ENCODE assay signal across 23 mouse cellular contexts in genomic region chr11:100819626-100820025, GRCm38 (mm10). TPM values are rescaled to one million over a fixed set of nuclear protein-coding genes. Genes with fewer than 3 reads are reported as not detected.
DNase-seq lines count a peak whose midpoint lies in the region; ATAC-seq lines count a peak whose summit lies in the region.
"Had no signal": no experiment of that assay in that cellular context is flagged by ENCODE, and none has a peak within 500 bp of the region (broad histone marks: within the 10 kb centered on the region; RNA-seq: fewer than 3 reads in every experiment).

No protein-coding gene starts in this region.

- H3K36me3 ChIP-seq in embryonic facial prominence, embryonic 15.5 days: no peaks in the 10 kb centered on the region
- H3K36me3 ChIP-seq in liver, embryonic 13.5 days: no peaks in the 10 kb centered on the region
- no peaks in the 10 kb centered on the region for H3K36me3 ChIP-seq in hindbrain, embryonic 11.5 days (ENCODE audit: control insufficient read depth, insufficient read depth, low read length)
- H3K36me3 ChIP-seq: forebrain, embryonic 10.5 days; hindbrain, embryonic 12.5 days; neural tube, embryonic 12.5 days had no signal

- H3K4me2 ChIP-seq in embryonic facial prominence, embryonic 15.5 days (replicated peaks): no peak overlapping the region
- H3K4me2 ChIP-seq in liver, embryonic 13.5 days: peak overlapping the region; percentile 47; the same call in 1 of the 2 replicates
- no peak overlapping the region for H3K4me2 ChIP-seq in hindbrain, embryonic 11.5 days (replicated peaks; ENCODE audit: low read depth, low read length)
- H3K4me2 ChIP-seq: hindbrain, embryonic 12.5 days; neural tube, embryonic 12.5 days had no signal

- no peaks in the 10 kb centered on the region; the same call in 1 of the 2 replicates for H3K27me3 ChIP-seq in embryonic facial prominence, embryonic 15.5 days
- no peaks in the 10 kb centered on the region for H3K27me3 ChIP-seq in liver, embryonic 13.5 days
- no peaks in the 10 kb centered on the region for H3K27me3 ChIP-seq in hindbrain, embryonic 11.5 days (ENCODE audit: control insufficient read depth, insufficient read depth, low read length)
- H3K27me3 ChIP-seq: hindbrain, embryonic 12.5 days; neural tube, embryonic 12.5 days had no signal

- intact Hi-C loops in gastrocnemius, postnatal 14 days (cut with DNase I; ENCODE audit: low total_unique reads): no loop called here

- 46% methylated on average over 16 of the region's 16 CpGs for WGBS in embryonic facial prominence, embryonic 15.5 days
- 28% methylated on average over 16 of the region's 16 CpGs for WGBS in liver, embryonic 13.5 days (ENCODE audit: insufficient replicate concordance)
- 94% methylated on average over 16 of the region's 16 CpGs for WGBS in hindbrain, embryonic 11.5 days

- no peak overlapping the region for H3K9ac ChIP-seq in embryonic facial prominence, embryonic 15.5 days
- H3K9ac ChIP-seq in liver, embryonic 13.5 days: no peak overlapping the region; the same call in 1 of the 2 replicates
- no peak overlapping the region for H3K9ac ChIP-seq in hindbrain, embryonic 11.5 days (ENCODE audit: low read depth, low read length)
- H3K9ac ChIP-seq: hindbrain, embryonic 12.5 days; neural tube, embryonic 12.5 days had no signal

- DNase-seq in gastrocnemius, postnatal 14 days: peak; percentile 38
- no peak for DNase-seq in gastrocnemius, adult 8-10 months (ENCODE audit: low spot score in 2 of 2)
- DNase-seq in liver, embryonic 13.5 days: peak; percentile 27
- DNase-seq in thymus, postnatal 0 days (ENCODE audit: low spot score): peak; percentile 86
- DNase-seq in urinary bladder, postnatal 36 days (ENCODE audit: low spot score in 2 of 2): no peak
- no peak for DNase-seq in kidney, postnatal 36 days
- DNase-seq in hindbrain, embryonic 11.5 days (ENCODE audit: low spot score): no peak
- DNase-seq: cerebellum, adult 9-11 months; kidney, postnatal 14 days; lung, adult 2 months had no signal

- no peak overlapping the region for H3K4me3 ChIP-seq in embryonic facial prominence, embryonic 15.5 days (replicated peaks)
- H3K4me3 ChIP-seq in liver, embryonic 13.5 days (replicated peaks): no peak overlapping the region
- no peak overlapping the region for H3K4me3 ChIP-seq in hindbrain, embryonic 11.5 days (ENCODE audit: low read depth, low read length)
- H3K4me3 ChIP-seq: forebrain, embryonic 10.5 days; hindbrain, embryonic 12.5 days; neural tube, embryonic 12.5 days had no signal

- ATAC-seq in embryonic facial prominence, embryonic 15.5 days (ENCODE audit: insufficient number of reproducible peaks, low FRiP score, low TSS enrichment, low read depth): no peak
- peak; percentile 60 for ATAC-seq in liver, embryonic 13.5 days (ENCODE audit: low read depth)
- no peak for ATAC-seq in hindbrain, embryonic 11.5 days (ENCODE audit: low FRiP score)
- ATAC-seq: activated CD4-positive, CD25-positive, alpha-beta regulatory T cell, adult 4 months; intestine, postnatal 0 days; midbrain, embryonic 16.5 days had no signal

- no peaks in the 10 kb centered on the region for H3K9me3 ChIP-seq in embryonic facial prominence, embryonic 15.5 days (replicated peaks)
- no peaks in the 10 kb centered on the region for H3K9me3 ChIP-seq in liver, embryonic 13.5 days (replicated peaks)
- no peaks in the 10 kb centered on the region for H3K9me3 ChIP-seq in hindbrain, embryonic 11.5 days (ENCODE audit: control insufficient read depth, low read length)
- H3K9me3 ChIP-seq: forebrain, embryonic 10.5 days; hindbrain, embryonic 12.5 days; neural tube, embryonic 12.5 days had no signal

- H3K27ac ChIP-seq in embryonic facial prominence, embryonic 15.5 days (replicated peaks): 0 out of 2 replicates have a peak overlapping the region, but pooled peaks have one; percentile 58
- H3K27ac ChIP-seq in liver, embryonic 13.5 days: peak overlapping the region; percentile 74
- no peak overlapping the region for H3K27ac ChIP-seq in hindbrain, embryonic 11.5 days (ENCODE audit: low read depth, low read length)
- H3K27ac ChIP-seq: forebrain, embryonic 10.5 days; hindbrain, embryonic 12.5 days; macrophage; neural tube, embryonic 12.5 days had no signal

- peaks cover 30% of the 10 kb centered on the region for H3K4me1 ChIP-seq in embryonic facial prominence, embryonic 15.5 days
- peaks cover 94% of the 10 kb centered on the region for H3K4me1 ChIP-seq in liver, embryonic 13.5 days (replicated peaks)
- H3K4me1 ChIP-seq in hindbrain, embryonic 11.5 days (replicated peaks; ENCODE audit: control insufficient read depth, insufficient read depth, low read length): no peaks in the 10 kb centered on the region

RNA-seq across cellular contexts. Expression of gene Stat5b, which starts 30.9 kb away (rescaled TPM):
- 100 to 1,000 TPM in 1 of 2 experiments, 10 to 100 TPM in 1; 100.0 to 110 TPM for total RNA-seq in gastrocnemius, postnatal 14 days (2021)
- total RNA-seq in gastrocnemius, adult 8-10 months (2022): 100 to 1,000 TPM; 136 to 186 (median 155) TPM
- polyA plus RNA-seq in embryonic facial prominence, embryonic 15.5 days (2015; fragmentation: Nextera tagmentation; extraction: Ambion mirVana): 24.9 and 25.3 TPM in 2 replicates
- polyA plus RNA-seq in liver, embryonic 13.5 days (2015; fragmentation: Nextera tagmentation; extraction: Ambion mirVana): 21.1 and 23.8 TPM in 2 replicates
- polyA plus RNA-seq in thymus, postnatal 0 days (2015; fragmentation: Nextera tagmentation; extraction: Ambion mirVana): 99.6 and 105 TPM in 2 replicates
- polyA plus RNA-seq in hindbrain, embryonic 11.5 days (2014; fragmentation: Nextera tagmentation; extraction: Ambion mirVana): 13.4 and 14.8 TPM in 2 replicates

RNA-seq across cellular contexts. Expression of gene Stat5a, which starts 39.5 kb away (rescaled TPM):
- total RNA-seq in gastrocnemius, postnatal 14 days (2021): 10 to 100 TPM; 17.9 to 21.5 TPM
- total RNA-seq in gastrocnemius, adult 8-10 months (2022): 10 to 100 TPM; 10.9 to 16.8 (median 11.0) TPM
- polyA plus RNA-seq in embryonic facial prominence, embryonic 15.5 days (2015; fragmentation: Nextera tagmentation; extraction: Ambion mirVana): 9.7 and 10.4 TPM in 2 replicates
- 11.1 and 14.6 TPM in 2 replicates for polyA plus RNA-seq in liver, embryonic 13.5 days (2015; fragmentation: Nextera tagmentation; extraction: Ambion mirVana)
- 61.2 and 62.7 TPM in 2 replicates for polyA plus RNA-seq in thymus, postnatal 0 days (2015; fragmentation: Nextera tagmentation; extraction: Ambion mirVana)
- 1.4 and 1.8 TPM in 2 replicates for polyA plus RNA-seq in hindbrain, embryonic 11.5 days (2014; fragmentation: Nextera tagmentation; extraction: Ambion mirVana)

RNA-seq across cellular contexts. Expression of gene Ghdc, which starts 48.9 kb away (rescaled TPM):
- 1 to 10 TPM; 5.6 to 7.1 TPM for total RNA-seq in gastrocnemius, postnatal 14 days (2021)
- 1 to 10 TPM; 4.3 to 8.2 (median 5.7) TPM for total RNA-seq in gastrocnemius, adult 8-10 months (2022)
- 7.2 and 9.2 TPM in 2 replicates for polyA plus RNA-seq in embryonic facial prominence, embryonic 15.5 days (2015; fragmentation: Nextera tagmentation; extraction: Ambion mirVana)
- 1.4 and 2.4 TPM in 2 replicates for polyA plus RNA-seq in liver, embryonic 13.5 days (2015; fragmentation: Nextera tagmentation; extraction: Ambion mirVana)
- 2.4 and 2.7 TPM in 2 replicates for polyA plus RNA-seq in thymus, postnatal 0 days (2015; fragmentation: Nextera tagmentation; extraction: Ambion mirVana)
- 1.1 and 2.1 TPM in 2 replicates for polyA plus RNA-seq in hindbrain, embryonic 11.5 days (2014; fragmentation: Nextera tagmentation; extraction: Ambion mirVana)

RNA-seq across cellular contexts. Expression of gene Hcrt, which starts 56.9 kb away (rescaled TPM):
- not detected for total RNA-seq in gastrocnemius, postnatal 14 days (2021)
- total RNA-seq in gastrocnemius, adult 8-10 months (2022): not detected
- not detected in 2 replicates for polyA plus RNA-seq in embryonic facial prominence, embryonic 15.5 days (2015; fragmentation: Nextera tagmentation; extraction: Ambion mirVana)
- polyA plus RNA-seq in liver, embryonic 13.5 days (2015; fragmentation: Nextera tagmentation; extraction: Ambion mirVana): not detected in 2 replicates
- polyA plus RNA-seq in thymus, postnatal 0 days (2015; fragmentation: Nextera tagmentation; extraction: Ambion mirVana): 0.34 and 0.54 TPM in 2 replicates
- polyA plus RNA-seq in hindbrain, embryonic 11.5 days (2014; fragmentation: Nextera tagmentation; extraction: Ambion mirVana): not detected in 2 replicates
- total RNA-seq: left cerebral cortex, adult 18-20 months had no signal
- polyA plus RNA-seq: activated CD4-positive, CD25-positive, alpha-beta regulatory T cell, adult 4 months; C2C12; embryonic facial prominence, embryonic 11.5 days; forebrain, embryonic 10.5 days; hindbrain, embryonic 12.5 days; intestine, postnatal 0 days; lung, adult 2 months; macrophage; small intestine, adult 2 months; stomach, embryonic 16.5 days had no signal

RNA-seq across cellular contexts. Expression of gene Kcnh4, which starts 59.9 kb away (rescaled TPM):
- not detected for total RNA-seq in gastrocnemius, postnatal 14 days (2021)
- total RNA-seq in gastrocnemius, adult 8-10 months (2022): not detected
- polyA plus RNA-seq in embryonic facial prominence, embryonic 15.5 days (2015; fragmentation: Nextera tagmentation; extraction: Ambion mirVana): 0.64 and 1.1 TPM in 2 replicates
- not detected in 2 replicates for polyA plus RNA-seq in liver, embryonic 13.5 days (2015; fragmentation: Nextera tagmentation; extraction: Ambion mirVana)
- 0.03 TPM in 1 of 2 replicates, not detected in the other for polyA plus RNA-seq in thymus, postnatal 0 days (2015; fragmentation: Nextera tagmentation; extraction: Ambion mirVana)
- 3.8 and 5.7 TPM in 2 replicates for polyA plus RNA-seq in hindbrain, embryonic 11.5 days (2014; fragmentation: Nextera tagmentation; extraction: Ambion mirVana)
- polyA plus RNA-seq: C2C12, macrophage had no signal

Comparison
In these comparisons a context has a peak if more than half of its experiments do, and no peak if none do; other contexts are left out.
1. DNase-seq: peak in gastrocnemius, postnatal 14 days (single experiment), liver, embryonic 13.5 days (single experiment) and thymus, postnatal 0 days (single experiment); none in gastrocnemius, adult 8-10 months (0 of 2), urinary bladder, postnatal 36 days (0 of 2), kidney, postnatal 36 days (0 of 2) and hindbrain, embryonic 11.5 days (single experiment).